Mouse (Mus musculus) small intestine, adult 2 months (tissue): ENCODE results near the gene Six5.
A peak's percentile ranks its signal among the peaks of the same experiment; 100 is the strongest.

Experiments used
- CTCF ChIP-seq: fragments of 200-500 bp; IDR thresholded peaks from 2 replicates; pipeline ENCODE4 v1.5.1; 2012; ENCODE audit warnings: low read depth, mild to moderate bottlenecking, control low read depth, inconsistent platforms, low read length, moderate library complexity, mixed read lengths; ENCODE audit not compliant: insufficient replicate concordance, insufficient read length; ENCODE audit errors: extremely low read depth
- POLR2A ChIP-seq: fragments of 200-500 bp; IDR thresholded peaks from 2 replicates; pipeline ENCODE4 v1.6.1; 2012; ENCODE audit warnings: low read depth, mild to moderate bottlenecking, control low read depth, inconsistent platforms, low read length, moderate library complexity

- TF ChIP-seq POLR2A, result no peak
- peak; percentile 68; the same call in 1 of the 2 replicates for TF ChIP-seq CTCF
Measured at GRCm38 (mm10) chr7:19131324-19131848, 37.0 kb downstream of the Six5 start.
